Mouse (Mus musculus) embryonic facial prominence, embryonic 10.5 days (tissue): ENCODE measurements around the gene Gm5447. TPM values are rescaled to one million over a fixed set of nuclear protein-coding genes. Genes with fewer than 3 reads are reported as not detected.

Source experiments
- DNase-seq: peaks from one replicate; pipeline ENCODE4 v3.0.0-alpha.2; 2017; ENCODE audit warnings: low spot score
- H3K27ac ChIP-seq: fragments of 300-500 bp; sonication (generic); replicated peaks from 2 replicates; pipeline ENCODE4 v1.5.1; 2016; ENCODE audit warnings: mild to moderate bottlenecking
- H3K27me3 ChIP-seq: fragments of 300-500 bp; sonication (generic); replicated peaks from 2 replicates; pipeline ENCODE4 v1.6.1; 2016; ENCODE audit warnings: low read depth, mild to moderate bottlenecking; ENCODE audit not compliant: poor library complexity, severe bottlenecking
- H3K36me3 ChIP-seq: fragments of 300-500 bp; sonication (generic); replicated peaks from 2 replicates; pipeline ENCODE4 v1.6.1; 2016; ENCODE audit warnings: mild to moderate bottlenecking, moderate library complexity
- H3K4me1 ChIP-seq: fragments of 300-500 bp; sonication (generic); 2 replicates; pipeline ENCODE4 v1.6.1; 2016
- H3K4me3 ChIP-seq: fragments of 300-500 bp; sonication (generic); 2 replicates; pipeline ENCODE4 v1.5.1; 2016; ENCODE audit warnings: mild to moderate bottlenecking, moderate library complexity
- H3K9me3 ChIP-seq: fragments of 300-500 bp; sonication (generic); 2 replicates; pipeline ENCODE4 v1.6.1; 2016; ENCODE audit warnings: mild to moderate bottlenecking
- WGBS: fragments of 180-500 bp; shearing (Covaris S2); methylation state at CpG from one replicate; pipeline ENCODE4 v1.1.7; 2016; 5-methylcytosine and 5-hydroxymethylcytosine counted together
- polyA plus RNA-seq: library from polyadenylated mRNA; unstranded; fragments of >200 nt; fragmentation: Nextera tagmentation; extraction: Ambion mirVana; gene quantifications from 2 replicates; pipeline ENCODE4 v1.2.1, GENCODE M21; 2016

The Gm5447 gene
- polyA plus RNA-seq, 1 experiment from 2014 or later = 0.14 TPM

DNA sequence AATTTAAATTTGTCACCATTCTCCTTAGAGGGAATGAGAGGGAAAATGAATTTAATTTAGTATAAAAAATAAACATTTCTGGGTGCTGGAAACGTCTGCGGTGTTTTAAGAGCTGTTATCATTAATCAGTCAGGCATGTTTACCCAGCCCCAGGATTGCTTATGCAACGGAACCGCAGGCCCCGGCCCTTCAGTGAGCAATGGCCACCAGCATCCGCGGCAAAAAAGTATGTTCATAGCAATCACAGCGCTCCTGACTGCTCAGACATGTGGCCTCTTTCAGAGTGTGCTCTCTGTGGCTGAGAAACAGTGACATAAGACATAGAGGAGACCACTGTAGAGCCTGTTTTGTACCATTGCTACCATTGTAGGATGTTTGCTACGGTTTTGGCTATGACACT lies 16.2 kb downstream of the Gm5447 start:
- H3K4me3 ChIP-seq = no peak overlapping the region
- 78% methylated on average over 9 of the region's 9 CpGs for WGBS
- H3K4me1 ChIP-seq = peaks cover 11% of the 10 kb centered on the region
- no peak overlapping the region for H3K27ac ChIP-seq
- no peak for DNase-seq
- H3K9me3 ChIP-seq = no peaks in the 10 kb centered on the region
- H3K27me3 ChIP-seq = peaks cover 49% of the 10 kb centered on the region
- H3K36me3 ChIP-seq = no peaks in the 10 kb centered on the region

DNA sequence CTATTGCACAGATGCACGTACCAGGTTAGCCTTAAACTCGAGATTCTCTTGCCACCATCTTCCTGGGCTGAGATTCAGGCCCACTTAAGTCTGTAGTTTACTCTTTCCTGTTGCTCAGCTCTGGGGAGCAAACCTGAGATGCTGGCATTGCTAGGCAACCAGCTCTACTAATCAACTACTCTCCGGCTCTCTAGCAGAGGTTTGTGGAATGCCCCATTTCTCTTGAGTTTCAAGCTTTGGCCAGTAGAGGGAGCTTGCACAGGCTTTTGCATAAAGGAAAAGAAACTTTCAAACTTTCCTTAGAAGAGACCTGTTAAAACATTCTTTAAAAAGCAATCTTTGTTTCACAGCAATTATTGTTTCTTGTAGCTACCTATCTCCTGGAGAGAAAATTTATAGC lies 19.8 kb downstream of the Gm5447 start:
- Histone ChIP-seq H3K27ac (no peak overlapping the region), H3K9me3 (no peaks in the 10 kb centered on the region), H3K4me3 (no peak overlapping the region), H3K27me3 (peaks cover 13% of the 10 kb centered on the region), H3K36me3 (no peaks in the 10 kb centered on the region), H3K4me1 (no peaks in the 10 kb centered on the region; the same call in 1 of the 2 replicates)
- peak; percentile 69 for DNase-seq
- WGBS = 35% methylated on average over 3 of the region's 3 CpGs

GRCm38 (mm10) chr13:30994249-30994858 lies 20.4 kb downstream of the Gm5447 start:
- Histone ChIP-seq H3K4me1 (no peaks in the 10 kb centered on the region; the same call in 1 of the 2 replicates), H3K9me3 (no peaks in the 10 kb centered on the region), H3K27ac (no peak overlapping the region), H3K4me3 (no peak overlapping the region), H3K27me3 (peaks cover 13% of the 10 kb centered on the region), H3K36me3 (no peaks in the 10 kb centered on the region)
- WGBS = 70% methylated on average over 6 of the region's 6 CpGs
- DNase-seq = no peak

- H3K36me3 ChIP-seq = no peaks in the 10 kb centered on the region
- no peak overlapping the region for H3K4me3 ChIP-seq
- H3K27me3 ChIP-seq = peaks cover 3% of the 10 kb centered on the region; the same call in 1 of the 2 replicates
- H3K27ac ChIP-seq = no peak overlapping the region
- DNase-seq = no peak
- 88% methylated on average over 8 of the region's 8 CpGs for WGBS
- H3K4me1 ChIP-seq = no peaks in the 10 kb centered on the region
- no peaks in the 10 kb centered on the region for H3K9me3 ChIP-seq
These were observed 23.7 kb downstream of the Gm5447 start for GRCm38 (mm10) chr13:30997526-30998253.

DNA sequence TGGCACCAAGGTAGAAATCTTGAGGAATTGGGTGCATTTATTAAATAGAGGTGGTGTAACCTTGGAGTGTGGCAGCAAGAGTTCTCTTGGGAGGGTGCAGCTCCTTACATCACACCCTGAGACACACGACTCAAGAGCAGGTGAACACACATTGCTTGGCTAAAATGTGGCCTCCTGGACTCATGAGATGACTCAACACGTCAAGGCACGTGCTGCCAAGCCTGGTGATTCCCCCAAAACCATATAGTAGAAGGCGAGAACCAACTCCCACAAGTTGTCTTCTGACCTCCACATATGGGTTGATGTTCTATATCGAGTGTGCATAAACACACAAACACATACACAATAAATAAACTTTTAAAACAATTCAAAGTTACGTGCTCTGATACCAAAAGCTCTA lies 25.8 kb downstream of the Gm5447 start:
- Histone ChIP-seq H3K27ac (no peak overlapping the region), H3K4me3 (no peak overlapping the region), H3K9me3 (no peaks in the 10 kb centered on the region), H3K36me3 (no peaks in the 10 kb centered on the region), H3K4me1 (peaks cover 7% of the 10 kb centered on the region), H3K27me3 (no peaks in the 10 kb centered on the region)
- no peak for DNase-seq
- WGBS = 85% methylated on average over 6 of the region's 6 CpGs

- Histone ChIP-seq H3K4me3 (no peak overlapping the region; the same call in 1 of the 2 replicates), H3K27ac (no peak overlapping the region), H3K36me3 (no peaks in the 10 kb centered on the region), H3K9me3 (no peaks in the 10 kb centered on the region), H3K27me3 (no peaks in the 10 kb centered on the region), H3K4me1 (peaks cover 12% of the 10 kb centered on the region)
- DNase-seq = peak; percentile 50
- 34% methylated on average over 12 of the region's 12 CpGs for whole genome bisulfite sequencing
These were observed 30.5 kb downstream of the Gm5447 start for GRCm38 (mm10) chr13:31004458-31004857.

- no peak for DNase-seq
- Histone ChIP-seq H3K27ac (no peak overlapping the region), H3K36me3 (no peaks in the 10 kb centered on the region), H3K4me3 (no peak overlapping the region; the same call in 1 of the 2 replicates), H3K9me3 (no peaks in the 10 kb centered on the region), H3K4me1 (peaks cover 12% of the 10 kb centered on the region), H3K27me3 (no peaks in the 10 kb centered on the region)
- WGBS = 67% methylated on average over 4 of the region's 4 CpGs
These were observed 31.0 kb downstream of the Gm5447 start for GRCm38 (mm10) chr13:31004995-31005394.

- WGBS = 94% methylated on average over 3 of the region's 3 CpGs
- Histone ChIP-seq H3K4me3 (no peak overlapping the region), H3K9me3 (no peaks in the 10 kb centered on the region), H3K36me3 (no peaks in the 10 kb centered on the region), H3K4me1 (peaks cover 15% of the 10 kb centered on the region), H3K27me3 (no peaks in the 10 kb centered on the region), H3K27ac (no peak overlapping the region)
- no peak for DNase-seq
These were observed 43.5 kb downstream of the Gm5447 start for GRCm38 (mm10) chr13:31017545-31017944.

DNA sequence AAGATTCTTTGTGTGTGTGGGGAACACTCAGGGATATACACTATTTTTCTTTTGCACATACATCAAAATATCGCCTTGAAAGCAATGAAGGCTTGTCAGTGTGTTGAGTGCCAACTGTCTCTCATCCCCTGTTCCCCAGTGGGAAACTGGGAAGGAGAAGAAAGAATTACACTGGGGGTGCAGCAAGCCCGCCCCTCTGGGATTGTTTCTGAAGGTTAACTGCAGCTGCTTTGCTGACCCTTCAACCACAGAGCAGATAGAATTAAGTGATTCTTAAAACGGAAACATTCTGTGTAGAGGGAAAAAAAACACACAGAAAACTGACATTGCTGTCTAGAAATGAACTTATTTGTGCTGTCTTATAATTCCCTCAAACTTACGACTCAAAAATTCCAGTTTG lies 47.5 kb downstream of the Gm5447 start:
- WGBS = 55% methylated on average over 4 of the region's 4 CpGs
- DNase-seq = no peak
- H3K36me3 ChIP-seq = no peaks in the 10 kb centered on the region
- no peaks in the 10 kb centered on the region for H3K27me3 ChIP-seq
- no peaks in the 10 kb centered on the region for H3K9me3 ChIP-seq
- peaks cover 17% of the 10 kb centered on the region for H3K4me1 ChIP-seq
- no peak overlapping the region for H3K27ac ChIP-seq
- H3K4me3 ChIP-seq = no peak overlapping the region

DNA sequence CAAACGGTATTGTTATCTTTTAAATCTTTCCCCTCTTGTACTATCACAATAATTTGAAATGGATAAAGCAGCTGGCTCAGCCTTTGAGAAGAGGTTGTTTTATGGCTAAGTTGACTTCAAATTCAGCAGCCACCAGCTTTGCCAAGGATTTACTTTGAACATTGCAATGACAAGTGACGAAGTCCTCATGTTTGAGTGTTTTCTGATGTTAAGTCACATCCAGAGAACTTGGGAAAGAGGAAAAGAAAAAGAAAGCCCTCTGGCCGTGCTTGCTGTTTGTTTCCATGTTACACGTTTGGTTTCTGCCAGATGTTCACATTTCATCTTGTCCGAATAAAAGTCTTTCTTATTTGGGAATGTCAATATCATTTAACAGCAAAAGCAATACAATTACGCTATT lies 47.9 kb downstream of the Gm5447 start:
- DNase-seq = no peak
- Histone ChIP-seq H3K9me3 (no peaks in the 10 kb centered on the region), H3K4me1 (peaks cover 17% of the 10 kb centered on the region), H3K27me3 (no peaks in the 10 kb centered on the region), H3K36me3 (no peaks in the 10 kb centered on the region), H3K4me3 (no peak overlapping the region), H3K27ac (no peak overlapping the region)
- WGBS = 48% methylated on average over 6 of the region's 6 CpGs

GRCm38 (mm10) chr13:31023664-31024063 lies 49.7 kb downstream of the Gm5447 start:
- H3K27me3 ChIP-seq = no peaks in the 10 kb centered on the region
- H3K36me3 ChIP-seq = no peaks in the 10 kb centered on the region
- peaks cover 17% of the 10 kb centered on the region for H3K4me1 ChIP-seq
- no peaks in the 10 kb centered on the region for H3K9me3 ChIP-seq
- 76% methylated on average over 3 of the region's 3 CpGs for WGBS
- H3K4me3 ChIP-seq = no peak overlapping the region
- no peak for DNase-seq
- H3K27ac ChIP-seq = no peak overlapping the region
